Mouse (Mus musculus) E14TG2a.4 (cell line): Measurements from ENCODE around the gene Vmp1.

ENCODE experiments used
- CTCF ChIP-seq: conservative IDR thresholded peaks from 2 replicates; pipeline ENCODE4 v1.5.1; 2014; ENCODE audit warnings: low read length
- POU5F1 ChIP-seq: IDR thresholded peaks from 2 replicates; pipeline ENCODE4 v1.6.1; 2014; ENCODE audit warnings: low read length, borderline replicate concordance

GRCm38 (mm10) chr11:86571871-86572270 is 111.8 kb downstream of the Vmp1 start:
- TF ChIP-seq CTCF (no peak), POU5F1 (no peak)
